Mouse (Mus musculus): ENCODE results near the gene Tcf7l1. TPM values are rescaled to one million over a fixed set of nuclear protein-coding genes. Genes with fewer than 3 reads are reported as not detected.
"Not testable (repeated sequence)": the region's sequence is repeated elsewhere in the genome, so short reads cannot be mapped to it uniquely, and the experiment has no call there.

Gene Tcf7l1
- polyA plus RNA-seq (2014; fragmentation: Nextera tagmentation; extraction: Ambion mirVana): 6.8 and 6.9 TPM in 2 replicates

DNA sequence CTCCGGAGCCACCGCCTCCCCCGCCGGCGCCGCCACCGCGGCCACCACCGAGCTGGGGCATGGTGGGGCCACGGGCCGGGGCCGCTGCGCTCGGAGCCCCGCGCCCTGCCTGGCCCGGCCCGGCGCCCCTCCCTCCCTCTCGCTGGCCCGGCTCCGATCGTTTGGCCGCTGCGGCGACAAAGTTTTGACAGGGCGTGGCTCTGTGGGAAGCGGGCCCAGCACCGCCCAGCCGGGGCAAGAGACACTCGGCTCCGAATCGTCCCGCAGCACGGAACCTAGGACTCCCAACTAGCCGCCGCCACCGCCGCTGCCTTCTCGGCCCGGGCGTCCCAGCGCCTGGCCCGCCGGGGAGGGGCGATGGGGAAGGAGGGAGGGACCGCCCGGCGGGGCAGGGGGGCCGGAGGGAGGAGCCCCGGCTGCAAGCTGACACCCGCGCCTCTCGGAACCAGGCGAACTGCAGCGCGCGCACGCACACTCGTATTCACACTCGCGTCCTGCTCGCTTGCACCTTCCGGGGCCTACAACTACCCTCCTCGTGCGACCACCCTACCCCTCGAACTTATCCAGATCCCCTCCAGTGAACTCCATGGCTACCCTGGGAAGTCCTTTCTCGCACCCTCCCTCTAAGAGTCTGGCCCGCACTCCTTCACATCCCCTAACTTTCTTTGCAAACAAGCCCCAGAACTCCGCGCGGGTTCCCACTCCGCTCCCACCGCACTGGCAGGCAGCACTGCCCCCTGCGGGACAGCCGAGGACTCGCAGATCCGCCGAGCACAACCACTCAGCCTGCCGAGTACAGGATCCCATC lies at the start of gene Tcf7l1:
Tcf7l1 (minus strand) TSS at position 363 of the 808 bp plus-strand sequence.
- ATAC-seq (peak; percentile 84), DNase-seq (ENCODE audit: low spot score) (peak; percentile 90)
- H3K4me1 ChIP-seq (ENCODE audit: control insufficient read depth, insufficient read depth, low read length): peaks cover 13% of the 10 kb centered on the region
- peak within 1 kb of the TSS; percentile 64; the same call in 1 of the 2 replicates for H3K27ac ChIP-seq (ENCODE audit: low read depth, low read length)
- peak within 1 kb of the TSS; percentile 68 for H3K9ac ChIP-seq (ENCODE audit: low read length)
- H3K4me3 ChIP-seq (ENCODE audit: low read depth, low read length): peak within 1 kb of the TSS; percentile 74
- no peaks in the 10 kb centered on the region for H3K27me3 ChIP-seq (replicated peaks; ENCODE audit: control insufficient read depth, insufficient read depth, low read length)
- WGBS: under 1% methylated on average over 63 of the region's 80 CpGs
- peak within 1 kb of the TSS; percentile 95 for H3K4me2 ChIP-seq (ENCODE audit: low read length)
- H3K36me3 ChIP-seq (ENCODE audit: control insufficient read depth, insufficient read depth, low read length): peaks cover 4% of the 10 kb centered on the region; the same call in 1 of the 2 replicates
- no peaks in the 10 kb centered on the region for H3K9me3 ChIP-seq (replicated peaks; ENCODE audit: control insufficient read depth, low read length)

DNA sequence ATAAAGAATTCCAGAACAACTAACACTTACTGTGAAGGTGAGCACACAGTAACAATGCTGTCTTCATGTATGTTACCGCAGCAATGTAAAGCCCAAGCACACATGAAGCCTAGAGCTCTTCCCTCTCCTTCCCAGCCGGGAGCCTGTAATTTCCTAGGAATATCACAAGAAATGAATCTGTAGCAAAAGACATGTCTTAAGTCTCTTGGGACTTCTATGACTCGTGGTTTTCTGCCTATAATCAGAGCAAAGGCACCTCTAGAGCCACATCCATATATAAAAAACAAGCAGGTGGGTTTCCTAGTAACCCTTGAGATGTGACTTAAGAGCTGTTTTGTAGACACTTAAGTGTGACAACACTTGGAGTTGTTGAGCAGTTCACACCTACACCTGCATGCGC lies 48.7 kb upstream of the Tcf7l1 start:
- 92% methylated on average over 4 of the region's 4 CpGs for WGBS
- DNase-seq (ENCODE audit: low spot score): no peak
- no peak overlapping the region for H3K4me2 ChIP-seq (ENCODE audit: low read length)

DNA sequence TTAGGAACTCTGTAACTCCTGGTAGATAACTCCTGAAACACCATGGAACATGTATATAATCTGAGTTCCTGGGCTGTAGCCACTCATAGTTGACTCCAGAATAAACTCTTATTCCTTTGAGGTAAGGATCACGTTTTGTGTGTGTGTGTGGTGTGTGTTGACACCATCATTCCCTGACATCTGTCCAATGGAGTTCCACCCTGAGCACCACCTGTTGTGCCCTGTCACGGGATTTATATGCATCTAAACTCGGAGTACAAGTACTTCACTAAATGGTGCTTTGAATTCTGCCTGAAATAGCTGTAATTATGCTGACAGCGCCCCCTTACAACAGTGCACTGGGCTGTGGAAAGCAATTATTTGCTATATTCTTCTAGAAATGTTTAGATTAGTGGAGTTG lies 45.5 kb upstream of the Tcf7l1 start:
- ATAC-seq (no peak), DNase-seq (ENCODE audit: low spot score) (no peak)
- no peak overlapping the region for H3K27ac ChIP-seq (ENCODE audit: low read depth, low read length)
- H3K4me1 ChIP-seq (ENCODE audit: control insufficient read depth, insufficient read depth, low read length): no peaks in the 10 kb centered on the region
- H3K9ac ChIP-seq (ENCODE audit: low read length): no peak overlapping the region
- WGBS: 47% methylated on average over 4 of the region's 4 CpGs
- no peaks in the 10 kb centered on the region for H3K36me3 ChIP-seq (ENCODE audit: control insufficient read depth, insufficient read depth, low read length)
- no peaks in the 10 kb centered on the region for H3K27me3 ChIP-seq (replicated peaks; ENCODE audit: control insufficient read depth, insufficient read depth, low read length)
- H3K4me3 ChIP-seq (ENCODE audit: low read depth, low read length): no peak overlapping the region
- H3K9me3 ChIP-seq (replicated peaks; ENCODE audit: control insufficient read depth, low read length): no peaks in the 10 kb centered on the region
- H3K4me2 ChIP-seq (ENCODE audit: low read length): no peak overlapping the region

More for the DNA sequence above, 48.7 kb upstream of the Tcf7l1 start:
- Histone ChIP-seq H3K36me3 (ENCODE audit: control insufficient read depth, insufficient read depth, low read length) (peaks cover 26% of the 10 kb centered on the region), H3K27me3 (replicated peaks; ENCODE audit: control insufficient read depth, insufficient read depth, low read length) (no peaks in the 10 kb centered on the region), H3K4me3 (ENCODE audit: low read depth, low read length) (no peak overlapping the region), H3K27ac (ENCODE audit: low read depth, low read length) (no peak overlapping the region), H3K9ac (ENCODE audit: low read length) (no peak overlapping the region), H3K4me1 (ENCODE audit: control insufficient read depth, insufficient read depth, low read length) (no peaks in the 10 kb centered on the region), H3K9me3 (replicated peaks; ENCODE audit: control insufficient read depth, low read length) (no peaks in the 10 kb centered on the region)
- ATAC-seq: no peak

DNA sequence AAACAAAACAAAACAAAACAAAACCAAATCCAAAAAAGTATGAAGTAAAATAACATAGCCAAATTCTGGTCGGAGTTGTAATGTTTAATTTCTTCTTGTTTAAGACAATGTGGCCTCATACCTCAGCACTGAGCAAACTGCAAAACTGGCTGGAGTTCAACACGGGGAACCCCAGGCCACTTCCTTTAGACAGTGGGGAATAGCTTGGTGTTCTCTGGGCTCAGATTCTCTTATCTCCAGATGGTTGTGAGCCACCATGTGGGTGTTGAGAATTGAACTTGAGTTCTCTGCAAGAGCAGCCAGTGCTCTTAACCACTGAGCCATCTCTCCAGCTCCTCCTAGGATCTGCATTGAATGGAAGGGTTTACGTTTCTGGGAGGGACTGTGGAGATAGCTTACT lies 42.8 kb upstream of the Tcf7l1 start:
- no peak overlapping the region for H3K9ac ChIP-seq (ENCODE audit: low read length)
- no peak for DNase-seq (ENCODE audit: low spot score)
- H3K9me3 ChIP-seq (replicated peaks; ENCODE audit: control insufficient read depth, low read length): no peaks in the 10 kb centered on the region
- H3K27ac ChIP-seq (ENCODE audit: low read depth, low read length): no peak overlapping the region
- 65% methylated on average over 3 of the region's 3 CpGs for WGBS
- no peaks in the 10 kb centered on the region for H3K36me3 ChIP-seq (ENCODE audit: control insufficient read depth, insufficient read depth, low read length)
- no peaks in the 10 kb centered on the region for H3K27me3 ChIP-seq (replicated peaks; ENCODE audit: control insufficient read depth, insufficient read depth, low read length)
- ATAC-seq: no peak
- no peak overlapping the region for H3K4me2 ChIP-seq (ENCODE audit: low read length)
- H3K4me3 ChIP-seq (ENCODE audit: low read depth, low read length): no peak overlapping the region
- H3K4me1 ChIP-seq (ENCODE audit: control insufficient read depth, insufficient read depth, low read length): no peaks in the 10 kb centered on the region

DNA sequence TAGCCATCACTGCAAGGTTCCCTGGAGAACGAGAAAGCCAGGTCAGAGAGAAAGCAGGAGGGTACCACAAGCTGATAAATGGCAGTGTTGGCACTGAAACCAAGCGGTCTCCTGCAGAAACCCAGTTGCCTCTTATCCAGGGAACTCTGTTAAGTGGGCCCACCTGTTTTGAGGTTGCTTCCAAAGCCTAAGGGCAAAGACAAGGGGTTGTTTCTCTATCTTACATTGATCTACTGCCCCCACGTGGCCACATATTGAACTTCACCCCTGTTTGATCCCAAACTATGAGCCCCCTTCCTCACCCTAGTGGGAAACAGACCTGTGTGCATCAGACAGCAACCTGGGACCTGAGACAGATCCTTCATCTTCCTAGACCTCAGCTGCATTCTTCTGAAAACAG lies 42.2 kb upstream of the Tcf7l1 start:
- Histone ChIP-seq H3K36me3 (ENCODE audit: control insufficient read depth, insufficient read depth, low read length) (no peaks in the 10 kb centered on the region), H3K4me3 (ENCODE audit: low read depth, low read length) (no peak overlapping the region), H3K9ac (ENCODE audit: low read length) (no peak overlapping the region), H3K9me3 (replicated peaks; ENCODE audit: control insufficient read depth, low read length) (no peaks in the 10 kb centered on the region), H3K4me2 (ENCODE audit: low read length) (no peak overlapping the region), H3K27me3 (replicated peaks; ENCODE audit: control insufficient read depth, insufficient read depth, low read length) (no peaks in the 10 kb centered on the region), H3K27ac (ENCODE audit: low read depth, low read length) (no peak overlapping the region), H3K4me1 (ENCODE audit: control insufficient read depth, insufficient read depth, low read length) (no peaks in the 10 kb centered on the region)
- DNase-seq (ENCODE audit: low spot score) (peak; percentile 81), ATAC-seq (peak; percentile 49)
- WGBS: 25% methylated on average over 3 of the region's 3 CpGs

DNA sequence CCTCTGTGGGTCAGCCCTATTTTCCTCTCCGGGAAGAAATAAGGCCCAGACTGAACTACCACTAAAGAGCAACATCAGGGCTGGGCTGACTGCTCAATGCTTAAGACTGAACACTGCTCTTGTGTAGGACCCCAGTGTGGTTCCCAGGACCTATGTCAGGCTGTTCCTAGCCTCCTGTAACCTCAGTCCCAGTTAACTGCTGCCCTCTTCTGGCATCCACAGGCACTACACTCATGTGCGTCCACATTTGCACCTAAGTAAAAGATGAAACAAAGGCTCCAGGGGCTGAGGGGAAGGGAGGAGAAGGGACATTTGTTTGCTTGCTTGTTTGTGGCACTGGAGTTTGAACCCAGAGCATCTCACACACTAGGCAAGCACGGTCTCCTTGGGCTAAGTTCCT lies 39.8 kb upstream of the Tcf7l1 start:
- Histone ChIP-seq H3K36me3 (ENCODE audit: control insufficient read depth, insufficient read depth, low read length) (no peaks in the 10 kb centered on the region), H3K27me3 (replicated peaks; ENCODE audit: control insufficient read depth, insufficient read depth, low read length) (no peaks in the 10 kb centered on the region), H3K9me3 (replicated peaks; ENCODE audit: control insufficient read depth, low read length) (no peaks in the 10 kb centered on the region), H3K9ac (ENCODE audit: low read length) (no peak overlapping the region), H3K4me1 (ENCODE audit: control insufficient read depth, insufficient read depth, low read length) (peaks cover 8% of the 10 kb centered on the region), H3K27ac (ENCODE audit: low read depth, low read length) (no peak overlapping the region), H3K4me3 (ENCODE audit: low read depth, low read length) (no peak overlapping the region), H3K4me2 (ENCODE audit: low read length) (no peak overlapping the region)
- DNase-seq (ENCODE audit: low spot score) (no peak), ATAC-seq (no peak)
- WGBS: 68% methylated on average over 3 of the region's 3 CpGs

DNA sequence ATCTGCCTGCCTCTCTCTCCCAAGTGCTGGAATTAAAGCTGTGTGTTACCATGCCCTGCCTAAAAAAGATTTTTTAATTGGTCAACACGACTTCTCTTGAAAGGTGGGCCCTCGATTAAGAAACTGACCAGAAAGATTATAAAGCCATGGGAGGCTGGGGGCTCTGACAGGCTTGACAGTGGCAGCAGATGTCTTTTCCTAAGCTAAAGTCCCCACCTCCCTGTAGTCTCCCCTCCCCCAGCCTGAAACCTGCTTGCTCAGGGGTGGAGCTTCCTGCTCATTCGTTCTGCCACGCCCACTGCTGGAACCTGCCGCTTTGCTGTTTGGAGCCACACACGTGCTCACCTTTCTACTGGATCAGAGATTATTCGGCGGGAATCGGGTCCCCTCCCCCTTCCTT lies 39.0 kb upstream of the Tcf7l1 start:
- H3K9me3 ChIP-seq (replicated peaks; ENCODE audit: control insufficient read depth, low read length); H3K27me3 ChIP-seq (replicated peaks; ENCODE audit: control insufficient read depth, insufficient read depth, low read length); DNase-seq (ENCODE audit: low spot score); H3K9ac ChIP-seq (ENCODE audit: low read length); H3K4me2 ChIP-seq (ENCODE audit: low read length); H3K4me1 ChIP-seq (ENCODE audit: control insufficient read depth, insufficient read depth, low read length); H3K27ac ChIP-seq (ENCODE audit: low read depth, low read length); H3K4me3 ChIP-seq (ENCODE audit: low read depth, low read length); ATAC-seq; H3K36me3 ChIP-seq (ENCODE audit: control insufficient read depth, insufficient read depth, low read length): not testable (repeated sequence)
- 12% methylated on average over 9 of the region's 9 CpGs for WGBS

DNA sequence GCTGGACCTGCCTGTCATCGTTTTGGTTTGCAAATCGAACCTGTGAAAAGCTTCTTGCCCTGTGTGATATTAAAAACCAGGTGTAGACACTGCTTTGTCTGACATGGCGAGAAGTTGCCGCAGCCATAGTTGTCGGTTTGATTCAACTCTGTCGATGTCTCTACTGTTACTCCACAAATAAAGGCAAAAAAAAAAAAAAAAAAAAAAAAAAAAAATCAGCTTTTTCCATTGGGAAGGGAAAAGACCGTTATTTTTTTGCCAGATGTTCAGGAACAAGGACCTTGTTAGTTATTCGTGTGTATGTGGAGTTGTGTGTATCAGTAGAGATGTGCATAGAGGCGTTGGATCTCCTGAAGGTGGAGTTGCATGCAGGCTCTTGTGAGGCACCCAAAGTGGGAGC lies 36.7 kb upstream of the Tcf7l1 start:
- 47% methylated on average over 9 of the region's 9 CpGs for WGBS
- DNase-seq (ENCODE audit: low spot score) (no peak), ATAC-seq (no peak)
- H3K4me1 ChIP-seq (ENCODE audit: control insufficient read depth, insufficient read depth, low read length): peaks cover 8% of the 10 kb centered on the region
- no peaks in the 10 kb centered on the region for H3K27me3 ChIP-seq (replicated peaks; ENCODE audit: control insufficient read depth, insufficient read depth, low read length)
- H3K9ac ChIP-seq (ENCODE audit: low read length): peak overlapping the region; percentile 56; the same call in 1 of the 2 replicates
- H3K4me2 ChIP-seq (ENCODE audit: low read length): no peak overlapping the region; the same call in 1 of the 2 replicates
- H3K4me3 ChIP-seq (ENCODE audit: low read depth, low read length): no peak overlapping the region
- no peaks in the 10 kb centered on the region for H3K36me3 ChIP-seq (ENCODE audit: control insufficient read depth, insufficient read depth, low read length)
- H3K27ac ChIP-seq (ENCODE audit: low read depth, low read length): no peak overlapping the region
- H3K9me3 ChIP-seq (replicated peaks; ENCODE audit: control insufficient read depth, low read length): no peaks in the 10 kb centered on the region

Data from forebrain, embryonic 14.5 days (tissue).